Mouse (Mus musculus) Muller cell, postnatal 12 days (primary cell): ENCODE results near the gene Fam214a.
"Not testable (repeated sequence)": the region's sequence is repeated elsewhere in the genome, so short reads cannot be mapped to it uniquely, and the experiment has no call there.

ENCODE experiments used
- DNase-seq: peaks from one replicate; pipeline ENCODE4 v3.0.0-alpha.2; 2015; ENCODE audit errors: inconsistent ontology term

The Fam214a gene

DNA sequence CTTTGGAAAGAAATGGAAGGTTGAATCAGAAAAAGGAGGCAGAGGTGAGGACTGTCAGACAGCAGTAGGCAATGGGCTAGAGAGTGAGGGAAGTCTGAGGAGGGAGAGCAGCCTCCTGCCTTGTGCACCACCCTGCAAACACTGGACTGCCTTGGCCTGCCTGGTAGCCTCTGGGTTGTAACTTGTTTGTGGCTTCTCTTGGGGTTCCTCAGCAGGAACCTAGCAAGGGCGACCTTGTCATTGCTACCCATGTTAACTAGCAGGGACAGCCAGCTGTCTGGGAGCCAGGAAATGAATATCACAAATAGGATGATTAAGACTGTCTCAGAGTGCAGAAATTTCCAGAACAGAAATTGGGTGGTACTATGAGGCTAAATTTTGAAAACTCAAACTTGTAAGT is 27.2 kb downstream of the Fam214a start:
- no peak for DNase-seq

DNA sequence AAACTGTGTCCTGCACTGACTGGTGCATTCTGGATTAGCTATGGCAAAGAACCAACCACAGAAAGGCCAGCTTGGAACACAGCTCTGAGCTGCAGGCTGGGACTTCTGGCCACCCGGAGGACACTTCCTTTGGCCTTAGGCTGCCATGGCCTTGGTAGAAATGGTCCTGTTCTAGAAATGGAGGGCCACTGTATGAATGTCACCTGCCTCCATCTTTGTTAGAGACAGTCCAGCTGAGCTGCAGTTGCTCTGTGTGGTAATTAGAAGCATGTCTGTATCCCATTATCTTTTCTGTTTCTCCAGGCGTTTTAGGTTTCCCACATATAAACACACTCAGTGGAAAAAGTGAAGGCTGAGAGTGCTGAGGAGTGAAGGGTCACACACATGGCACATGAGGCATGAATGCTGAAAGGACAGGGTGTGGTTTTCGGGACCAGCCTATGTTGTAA is 29.0 kb downstream of the Fam214a start:
- no peak for DNase-seq

DNA sequence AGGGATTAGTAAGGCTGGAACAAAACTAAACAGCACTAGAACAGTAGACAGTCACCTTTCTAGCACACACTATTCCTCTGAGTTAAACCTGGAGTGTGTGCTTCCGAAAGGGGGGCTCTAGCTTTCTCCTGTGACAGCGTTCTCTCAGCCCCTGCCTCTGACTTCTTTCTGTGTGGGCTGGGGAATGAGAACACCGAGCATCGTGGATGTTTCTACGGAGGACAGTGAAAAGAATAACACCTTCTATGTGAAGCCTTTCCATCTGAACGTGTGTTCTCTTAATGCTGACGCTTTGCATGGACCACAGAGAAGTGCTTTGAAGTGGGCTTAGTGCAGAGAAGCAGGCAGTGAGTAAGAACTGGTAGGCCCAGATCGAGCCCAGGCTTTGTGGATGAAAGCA is 29.5 kb downstream of the Fam214a start:
- DNase-seq = no peak

DNA sequence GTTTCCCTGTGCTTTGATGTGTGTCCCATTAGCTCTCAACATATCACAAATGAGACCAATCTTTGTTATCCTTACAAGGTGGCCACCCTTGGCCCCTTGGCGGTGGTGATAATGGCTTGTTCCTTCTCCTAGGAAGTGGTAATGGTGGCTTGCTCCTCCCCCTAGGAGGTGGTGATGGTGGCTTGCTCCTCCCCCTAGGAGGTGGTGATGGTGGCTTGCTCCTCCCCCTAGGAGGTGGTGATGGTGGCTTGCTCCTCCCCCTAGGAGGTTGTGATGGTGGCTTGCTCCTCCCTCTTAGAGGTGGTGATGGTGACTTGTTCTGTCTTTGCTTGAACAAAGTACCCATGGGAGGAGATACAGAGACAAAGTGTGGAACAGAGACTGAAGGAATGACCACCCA is 30.0 kb downstream of the Fam214a start:
- not testable (repeated sequence) for DNase-seq

DNA sequence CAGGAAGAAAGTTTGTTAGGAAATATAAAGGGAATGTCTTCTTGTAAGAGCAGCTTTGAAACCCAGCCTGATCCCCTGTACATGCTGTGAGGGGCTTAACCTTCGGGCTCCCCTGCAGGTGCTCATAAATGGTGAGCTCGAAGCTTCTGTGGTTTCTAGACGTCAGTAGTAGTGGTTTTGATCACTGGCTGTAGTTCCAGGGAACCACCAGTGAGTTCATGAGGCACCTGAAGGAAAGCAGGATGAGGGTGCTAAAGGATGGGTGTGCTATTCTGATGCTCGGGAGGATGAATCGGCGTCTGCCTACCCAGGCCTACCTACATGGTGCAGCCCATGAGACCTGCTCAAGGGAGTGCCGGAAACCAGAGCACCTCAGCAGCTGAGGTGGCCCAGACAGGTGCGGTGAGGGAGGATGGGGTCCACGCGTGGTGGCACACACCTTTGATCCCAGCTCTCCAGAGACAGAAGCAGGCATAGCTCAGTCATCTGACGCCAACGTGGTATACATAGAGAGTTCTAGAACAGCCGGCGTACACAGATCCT is 32.6 kb downstream of the Fam214a start:
- no peak for DNase-seq

DNA sequence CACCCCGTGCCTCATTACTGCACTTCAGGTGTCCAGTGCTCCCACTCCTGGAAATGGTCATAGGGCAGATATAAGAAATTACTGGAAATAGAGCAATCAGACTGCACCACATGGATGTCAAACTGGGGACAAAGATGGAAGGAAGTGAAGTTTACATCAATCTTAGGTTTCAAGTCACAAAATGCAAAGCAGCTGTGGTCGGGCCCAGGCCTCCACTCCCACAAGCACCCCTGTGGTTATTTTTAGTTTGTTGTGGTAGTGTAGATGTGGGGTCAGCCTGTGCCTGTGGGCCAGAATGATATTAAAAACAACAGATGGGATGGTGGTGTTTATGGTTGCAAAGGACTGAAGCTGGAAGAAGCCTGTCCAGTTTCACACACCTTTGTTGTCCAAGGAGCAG is 33.1 kb downstream of the Fam214a start:
- no peak for DNase-seq

DNA sequence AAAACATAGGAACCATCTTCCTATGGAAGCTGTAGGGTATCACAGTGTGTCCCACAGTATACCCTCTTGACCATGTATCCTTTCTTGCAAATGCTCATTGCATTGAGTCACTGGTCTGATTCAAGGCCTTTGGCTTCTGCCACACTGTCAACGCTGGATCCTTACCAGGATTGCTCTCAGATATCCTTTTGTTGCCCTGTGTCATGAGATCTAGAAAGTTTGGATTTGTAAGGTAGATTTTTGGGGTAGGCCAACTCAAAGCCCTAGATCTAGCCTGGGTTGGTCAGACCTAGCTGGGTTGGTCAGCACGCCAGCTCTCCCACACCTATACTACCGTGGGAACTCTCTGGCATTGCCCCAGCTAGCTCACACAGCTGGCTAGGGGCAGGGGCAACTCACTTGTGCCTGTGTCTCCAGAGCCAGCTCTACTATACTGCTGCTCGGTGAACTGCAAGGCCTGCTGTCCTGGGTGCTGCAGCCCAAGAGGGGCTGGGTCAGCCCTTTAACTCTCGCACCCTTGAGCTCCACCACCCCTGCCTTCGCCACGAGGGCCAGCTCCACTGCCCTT is 36.3 kb downstream of the Fam214a start:
- DNase-seq = no peak

DNA sequence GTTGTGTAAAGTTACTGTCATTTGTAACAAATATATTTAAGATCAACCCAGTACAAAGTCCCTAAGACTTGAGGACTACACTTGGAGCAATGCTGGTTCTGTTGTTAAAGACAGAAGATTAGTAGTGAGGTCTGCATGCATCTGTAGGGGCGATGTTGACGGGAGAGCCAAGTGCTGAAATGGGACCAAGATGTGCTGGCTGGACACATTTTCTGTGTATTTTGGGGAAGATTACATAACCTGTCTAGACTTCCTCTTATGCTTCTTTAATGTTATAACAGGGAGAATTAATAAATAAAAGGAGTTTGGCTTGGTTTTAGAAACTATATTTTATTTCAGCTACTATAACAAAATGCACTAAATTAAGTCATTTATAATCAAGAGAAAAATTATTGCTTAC is 37.3 kb downstream of the Fam214a start:
- DNase-seq = no peak

DNA sequence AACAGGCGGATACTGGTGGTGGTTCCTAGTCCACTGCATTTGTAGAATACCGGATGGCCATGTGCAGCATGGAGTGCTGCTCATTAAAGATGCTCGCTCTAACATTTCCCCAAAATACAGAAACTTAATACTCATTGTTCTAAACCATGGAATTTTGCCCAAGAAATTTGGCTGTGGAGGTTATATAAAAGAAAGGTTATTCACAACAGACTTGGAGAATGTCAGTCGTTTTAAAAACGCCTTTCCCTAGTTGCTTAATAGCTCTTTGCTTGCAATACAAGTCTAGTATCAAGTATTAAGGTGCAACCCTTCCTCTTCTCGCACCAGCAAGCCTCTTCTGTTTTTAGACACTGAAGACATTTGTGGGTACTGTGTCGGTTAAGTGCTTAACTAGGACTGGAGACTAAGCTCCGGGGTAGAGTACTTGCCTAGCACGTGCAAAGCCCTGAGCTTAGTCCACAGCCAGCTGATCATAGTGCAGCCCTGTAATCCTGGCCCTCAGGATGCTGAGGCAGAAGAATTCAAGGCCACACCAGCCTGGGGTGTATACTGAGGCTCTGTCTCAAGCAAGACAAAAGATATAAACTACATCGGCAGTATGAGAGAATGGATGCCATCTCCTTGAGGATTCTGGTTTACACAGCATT is 42.0 kb downstream of the Fam214a start:
- peak; percentile 35 for DNase-seq

DNA sequence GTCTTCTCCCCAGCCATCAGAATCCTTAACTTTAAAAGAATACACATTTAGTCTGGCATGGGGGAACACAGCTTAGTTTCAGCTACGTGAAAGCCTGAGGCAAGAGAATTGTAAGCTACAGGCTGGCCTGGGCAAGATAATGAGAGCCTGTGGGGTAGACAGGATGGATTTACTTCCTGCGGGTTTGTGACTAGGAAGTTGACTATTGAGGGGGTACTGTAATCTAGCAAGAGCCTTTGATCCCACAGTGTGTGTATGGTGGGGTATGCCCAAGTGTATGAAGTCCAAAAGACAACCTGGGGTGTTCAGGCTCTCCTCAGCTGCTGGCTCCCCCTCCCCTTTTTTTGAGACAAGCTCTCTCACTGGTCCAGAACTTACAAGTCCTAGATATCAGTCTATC is 43.7 kb downstream of the Fam214a start:
- DNase-seq = no peak

DNA sequence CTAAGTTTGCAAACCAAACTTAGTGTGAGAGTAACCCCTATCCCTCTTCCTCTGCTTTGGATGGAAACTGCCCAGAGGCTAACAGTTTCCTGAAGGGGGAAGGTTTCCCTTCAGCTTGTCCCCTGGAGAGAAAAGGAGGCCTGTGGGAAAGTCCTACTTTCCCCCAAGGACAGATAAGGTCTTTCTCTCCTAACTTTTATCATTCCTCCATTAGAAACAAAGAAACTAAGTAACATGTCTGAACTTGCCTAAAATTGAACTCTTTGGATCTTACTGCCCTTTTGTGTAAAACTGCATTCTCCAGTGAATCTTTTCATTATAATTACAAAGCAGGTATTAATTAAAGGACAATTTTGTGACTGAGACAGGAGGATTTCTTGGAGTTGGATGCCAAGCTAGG is 45.3 kb downstream of the Fam214a start:
- DNase-seq = no peak

DNA sequence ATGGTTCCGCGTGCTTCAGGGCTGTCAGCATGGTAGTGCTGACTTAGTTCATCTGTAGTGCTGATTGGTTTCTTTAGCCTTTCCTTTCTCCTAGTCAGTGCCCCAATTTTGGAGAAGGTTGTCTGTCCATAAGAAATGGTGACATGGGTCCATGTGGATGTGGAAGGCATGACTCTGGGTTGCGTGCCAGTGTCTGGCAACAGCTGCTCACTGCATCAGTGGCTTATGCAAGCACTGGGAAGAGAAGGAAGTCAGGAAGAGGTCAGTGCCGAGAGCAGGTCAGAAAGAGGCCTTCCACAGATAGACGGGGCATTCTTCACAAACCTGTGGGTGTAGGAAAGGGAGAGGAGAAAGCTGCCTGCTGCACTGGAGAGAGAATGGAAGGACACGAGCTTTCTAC is 48.3 kb downstream of the Fam214a start:
- DNase-seq = peak; percentile 23

DNA sequence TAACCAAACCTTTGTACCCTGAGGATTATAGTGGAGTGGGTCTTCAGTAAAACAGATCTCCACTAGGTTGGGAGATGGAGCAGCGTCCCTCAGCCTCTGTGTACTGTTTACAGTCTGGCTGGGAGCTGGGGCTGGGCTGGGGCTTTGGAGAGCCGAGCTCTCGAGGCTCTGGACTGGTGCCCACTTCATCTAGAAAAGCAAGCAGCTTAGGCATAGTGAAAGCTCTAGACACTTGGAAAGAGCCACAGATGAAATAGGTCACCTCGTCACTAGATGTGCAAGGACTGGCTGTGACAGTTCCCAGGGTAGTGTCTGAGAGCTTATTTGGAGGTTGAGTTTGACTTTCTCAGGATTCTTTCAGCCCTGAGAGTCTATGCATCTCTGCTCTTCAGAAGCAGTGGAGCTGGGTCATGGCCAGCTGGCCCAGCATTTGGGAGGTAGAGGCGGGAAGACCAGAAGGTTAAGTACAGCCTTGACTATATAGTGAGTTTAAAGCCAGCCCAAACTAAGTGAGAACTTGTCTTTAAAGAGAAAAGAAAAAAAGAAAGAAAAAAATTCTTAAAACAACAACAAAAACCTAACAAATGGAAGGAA is 49.0 kb downstream of the Fam214a start:
- peak; percentile 67 for DNase-seq

DNA sequence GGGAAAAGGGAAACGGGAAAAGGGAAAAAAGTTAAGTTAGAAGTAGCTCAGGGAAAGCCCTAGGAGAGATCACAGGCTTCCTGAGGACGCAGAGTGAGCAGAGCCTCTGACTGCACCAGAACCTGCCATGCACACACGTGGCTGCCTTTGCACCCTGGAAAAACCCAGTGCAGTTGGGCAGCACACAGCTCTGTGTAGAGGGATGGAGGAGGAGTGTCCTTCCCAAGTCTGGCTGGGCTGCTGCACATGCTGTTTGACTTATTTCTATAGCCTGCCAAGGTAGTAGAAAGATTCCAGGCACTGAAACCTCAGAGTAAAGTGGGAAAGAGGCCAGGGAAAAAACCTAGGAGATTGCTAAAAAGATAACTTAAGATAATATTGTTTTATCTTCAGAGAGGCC is 49.6 kb downstream of the Fam214a start:
- DNase-seq = no peak

DNA sequence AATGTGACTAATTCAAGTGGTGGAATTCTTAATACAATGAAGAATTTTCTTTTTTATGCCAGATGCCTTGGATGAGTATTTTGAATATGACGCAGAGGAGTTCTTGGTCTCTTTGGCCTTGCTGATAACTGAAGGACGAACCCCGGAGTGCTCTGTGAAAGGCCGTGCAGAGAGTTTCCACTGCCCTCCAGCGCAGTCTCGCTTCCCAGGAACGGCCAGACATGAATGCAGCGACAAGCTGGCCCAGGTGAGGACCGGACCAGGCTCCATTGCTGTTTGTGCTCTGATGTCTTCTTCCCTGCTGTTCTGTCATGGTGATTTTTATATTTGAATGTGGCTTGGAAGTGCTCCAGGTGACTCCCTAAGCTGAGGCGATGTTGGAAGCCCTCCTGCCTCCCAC is 51.5 kb downstream of the Fam214a start:
- DNase-seq = no peak

DNA sequence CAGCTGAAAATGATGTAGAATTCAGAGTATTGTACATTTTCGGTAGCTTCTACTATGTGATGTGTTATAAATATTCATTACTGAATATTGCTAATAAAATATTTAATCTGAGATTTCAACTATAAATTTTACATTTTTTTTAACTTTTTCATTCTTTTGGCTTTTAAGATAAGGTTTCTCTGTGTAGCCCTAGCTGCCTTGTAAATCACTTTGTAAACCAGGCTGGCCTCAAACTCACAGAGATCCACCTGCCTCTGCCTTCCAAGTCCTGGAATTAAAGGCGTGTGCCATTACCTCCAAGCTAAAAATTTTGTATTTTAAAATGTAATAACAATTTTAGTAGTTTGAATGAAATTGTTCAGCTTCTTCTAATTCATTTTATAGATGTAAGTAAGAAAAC is 63.9 kb downstream of the Fam214a start:
- DNase-seq = no peak

DNA sequence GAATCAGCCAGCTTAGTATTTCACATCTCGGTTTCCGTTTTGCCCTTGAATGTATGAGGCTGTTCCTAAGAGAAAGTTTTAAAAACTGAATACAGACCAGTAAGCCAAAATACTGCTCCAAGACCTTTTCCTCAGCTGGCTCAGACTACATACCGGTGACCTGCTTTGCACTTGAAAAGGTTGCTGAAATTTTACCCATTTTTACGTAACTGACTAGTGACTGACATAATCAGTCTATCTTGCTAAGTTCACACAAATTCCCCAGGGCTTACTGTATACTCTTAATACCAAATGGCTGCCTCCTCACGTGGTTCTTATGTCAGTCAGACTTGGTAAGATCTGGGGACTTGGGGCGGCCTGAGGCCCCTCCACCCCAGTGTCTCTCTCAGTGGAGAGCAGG is 66.5 kb downstream of the Fam214a start:
- no peak for DNase-seq

DNA sequence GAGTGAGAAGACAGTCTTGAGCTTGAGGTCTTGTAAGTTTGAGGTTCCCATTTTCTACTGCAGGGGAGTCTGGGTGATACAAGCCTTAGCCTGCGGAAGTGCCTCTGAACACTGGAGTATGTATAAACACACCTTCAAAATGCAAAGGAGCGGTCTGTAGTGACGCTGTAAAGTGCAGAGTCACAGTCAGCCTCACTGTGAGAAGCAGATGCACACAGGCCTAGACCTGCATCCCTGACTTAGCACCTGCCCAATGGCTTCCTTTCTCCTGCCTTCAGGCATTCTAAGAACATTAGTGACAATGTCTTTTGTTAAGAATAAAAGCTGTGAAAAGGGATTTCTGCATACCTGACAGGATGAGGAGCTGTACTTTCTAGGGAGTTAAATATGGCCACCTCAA is 66.9 kb downstream of the Fam214a start:
- no peak for DNase-seq

DNA sequence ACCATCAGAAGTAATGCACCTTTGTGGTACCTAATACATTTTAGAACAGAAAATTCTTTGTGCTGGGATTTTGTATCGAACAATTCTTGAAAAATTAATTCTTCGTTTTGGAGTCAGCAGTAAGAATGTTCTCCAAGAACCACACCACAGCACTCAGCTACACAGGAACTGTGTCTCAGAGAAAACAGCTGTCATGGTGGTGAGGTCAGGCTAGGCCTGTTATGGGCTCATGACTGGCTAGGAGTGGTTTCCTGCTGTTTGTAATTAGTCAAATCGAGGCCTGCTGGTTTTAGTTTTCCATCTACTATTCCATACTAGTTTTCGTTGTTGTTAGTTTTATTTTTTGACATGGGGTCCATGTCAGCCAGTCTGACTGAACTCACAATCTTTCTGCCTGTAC is 67.9 kb downstream of the Fam214a start:
- DNase-seq = no peak

DNA sequence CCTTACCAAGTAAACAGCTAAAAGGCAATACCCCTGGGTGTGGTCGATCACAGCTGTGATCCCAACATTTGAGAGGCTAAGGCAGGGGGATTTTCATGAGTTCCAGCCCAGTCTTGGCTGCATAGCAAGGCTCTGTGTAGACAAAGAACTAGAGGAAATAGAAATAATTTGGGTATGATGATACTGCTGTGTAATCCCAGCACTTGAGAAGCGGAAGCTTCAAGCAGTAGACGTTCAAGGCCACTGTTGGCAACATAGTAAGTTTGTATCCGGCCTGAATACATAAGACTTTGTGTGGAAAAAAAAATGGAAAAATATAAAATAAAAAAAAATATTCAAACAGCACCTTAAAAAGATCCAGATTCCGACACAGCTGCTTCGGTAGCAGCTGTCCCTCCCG is 69.9 kb downstream of the Fam214a start:
- no peak for DNase-seq

DNA sequence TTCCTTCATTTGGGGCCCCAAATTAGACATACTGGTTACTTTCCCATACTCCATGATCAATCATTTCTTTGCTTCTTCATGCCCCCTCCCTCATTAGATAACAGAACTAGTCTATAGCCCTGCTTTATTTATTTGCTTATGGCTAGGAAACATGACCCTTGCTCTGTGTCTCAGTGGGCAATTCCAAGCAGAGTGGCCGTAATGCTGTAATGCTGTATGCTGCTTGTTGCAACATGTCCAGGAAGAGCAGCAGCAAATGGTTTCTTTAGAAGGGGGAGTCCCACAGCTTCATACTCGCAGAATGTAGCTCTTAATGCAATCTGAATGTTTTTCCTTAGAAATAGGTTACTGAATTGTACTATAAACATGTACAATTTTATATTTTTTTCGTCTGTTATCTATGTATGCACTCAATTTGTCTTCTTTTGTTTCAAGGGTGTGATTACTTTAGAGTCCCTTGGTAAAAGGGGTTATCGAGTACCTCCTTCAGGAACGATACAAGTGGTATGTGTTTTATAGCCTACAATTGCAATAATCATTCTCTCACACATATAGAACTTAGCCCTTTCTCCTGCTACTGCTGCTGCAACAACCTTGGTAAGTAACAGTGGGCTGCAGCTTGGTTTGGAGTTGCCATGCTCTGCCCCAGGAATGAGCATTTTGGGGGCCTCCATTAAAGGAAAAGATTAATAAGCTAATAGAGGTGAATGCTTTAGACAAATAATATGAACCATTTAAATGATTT is 70.6 kb downstream of the Fam214a start:
- DNase-seq = no peak

DNA sequence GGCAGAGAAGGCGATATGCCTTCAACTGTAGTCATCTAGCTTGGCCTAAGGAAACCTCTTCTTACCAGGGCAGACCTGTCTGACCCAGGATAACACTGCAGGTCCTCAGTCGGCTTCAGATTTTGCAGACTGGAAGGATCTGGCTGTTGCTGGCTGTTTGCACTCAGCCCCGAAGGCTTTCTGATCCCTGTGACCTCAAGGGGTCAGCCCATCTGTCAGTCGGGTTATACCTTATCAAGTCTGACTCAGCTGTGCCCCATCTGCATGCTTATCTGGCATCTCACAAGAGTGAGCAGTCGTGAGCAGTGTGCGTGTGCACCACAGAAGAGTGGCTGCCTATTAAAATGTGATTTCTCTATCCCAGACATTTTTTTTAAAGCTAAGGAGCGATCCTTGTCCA is 71.4 kb downstream of the Fam214a start:
- DNase-seq = no peak

DNA sequence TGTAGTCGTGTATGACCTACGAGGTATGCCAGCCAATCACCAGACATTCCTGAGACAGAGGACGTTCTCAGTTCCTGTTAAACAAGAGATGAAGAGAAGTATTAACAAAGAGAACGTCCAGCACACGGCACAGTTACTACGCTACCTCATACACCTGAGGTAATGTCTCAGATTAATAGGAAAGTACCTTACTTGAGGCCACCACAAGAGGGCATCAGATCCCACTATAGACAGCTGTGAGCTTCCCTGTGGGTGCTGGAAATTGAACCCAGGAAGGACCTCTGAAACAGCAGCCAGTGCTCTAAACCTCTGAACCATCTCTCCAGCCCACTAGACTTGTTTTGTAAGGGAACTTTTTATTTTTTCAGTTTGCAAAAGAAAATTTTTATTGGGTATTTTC is 73.0 kb downstream of the Fam214a start:
- no peak for DNase-seq
